Mouse (Mus musculus): ENCODE data around the gene Tmem30b. TPM values are rescaled to one million over a fixed set of nuclear protein-coding genes. Genes with fewer than 3 reads are reported as not detected.

The Tmem30b gene
- polyA plus RNA-seq, 1 experiment from 2014 or later: 0.11 TPM

Other genes with a start within 250 kb of the Tmem30b start
- 4.7 and 6.7 TPM in 2 replicates for gene Prkch, start 38.4 kb upstream of the Tmem30b start, polyA plus RNA-seq (2014; fragmentation: Nextera tagmentation; extraction: Ambion mirVana)

All from forebrain, embryonic 14.5 days (tissue).